Mouse (Mus musculus) small intestine, adult 2 months (tissue): ENCODE results near the gene Tbc1d30. TPM values are rescaled to one million over a fixed set of nuclear protein-coding genes. Genes with fewer than 3 reads are reported as not detected.

Experiments
- H3K27ac ChIP-seq: fragments of 200-500 bp; 2 replicates; pipeline ENCODE4 v1.5.1; 2012; ENCODE audit warnings: low read depth, low read length, control low read depth, inconsistent platforms; ENCODE audit not compliant: insufficient read depth
- H3K27me3 ChIP-seq: fragments of 200-500 bp; 2 replicates; pipeline ENCODE4 v1.6.1; 2012; ENCODE audit warnings: mild to moderate bottlenecking, moderate library complexity, low read length, inconsistent platforms; ENCODE audit not compliant: control insufficient read depth, insufficient read depth
- H3K36me3 ChIP-seq: fragments of 200-500 bp; 2 replicates; pipeline ENCODE4 v1.6.1; 2012; ENCODE audit warnings: mild to moderate bottlenecking, low read length, control low read depth, inconsistent platforms; ENCODE audit not compliant: control insufficient read depth, insufficient read depth
- H3K4me1 ChIP-seq: fragments of 200-500 bp; 2 replicates; pipeline ENCODE4 v1.6.1; 2012; ENCODE audit warnings: low read length, inconsistent platforms, mixed read lengths; ENCODE audit not compliant: control insufficient read depth, insufficient read depth, insufficient read length
- H3K4me3 ChIP-seq: fragments of 200-500 bp; 2 replicates; pipeline ENCODE4 v1.5.1; 2012; ENCODE audit warnings: low read depth, mild to moderate bottlenecking, control low read depth, inconsistent platforms, low read length, moderate library complexity
- CTCF ChIP-seq: fragments of 200-500 bp; IDR thresholded peaks from 2 replicates; pipeline ENCODE4 v1.5.1; 2012; ENCODE audit warnings: low read depth, mild to moderate bottlenecking, control low read depth, inconsistent platforms, low read length, moderate library complexity, mixed read lengths; ENCODE audit not compliant: insufficient replicate concordance, insufficient read length; ENCODE audit errors: extremely low read depth
- POLR2A ChIP-seq: fragments of 200-500 bp; IDR thresholded peaks from 2 replicates; pipeline ENCODE4 v1.6.1; 2012; ENCODE audit warnings: low read depth, mild to moderate bottlenecking, control low read depth, inconsistent platforms, low read length, moderate library complexity
- WGBS: fragments of 180-500 bp; shearing (Covaris S2); methylation state at CpG from one replicate; pipeline ENCODE4 v1.1.7; 2018; 5-methylcytosine and 5-hydroxymethylcytosine counted together
- polyA plus RNA-seq: library from polyadenylated mRNA; depleted of rRNA; stranded (reverse); fragments of >200 nt; gene quantifications from 2 replicates; pipeline ENCODE4 v1.2.3, GENCODE M21; 2012; rRNA removed

Gene Tbc1d30
- polyA plus RNA-seq, 1 experiment = 5.5 TPM

GRCm38 (mm10) chr10:121225636-121226035 lies 125.4 kb downstream of the Tbc1d30 start:
- 80% methylated on average over 6 of the region's 6 CpGs for WGBS
- Histone ChIP-seq H3K36me3 (no peaks in the 10 kb centered on the region), H3K27ac (no peak overlapping the region), H3K4me3 (no peak overlapping the region), H3K4me1 (no peaks in the 10 kb centered on the region), H3K27me3 (no peaks in the 10 kb centered on the region)
- no peak for TF ChIP-seq POLR2A
- no peak for TF ChIP-seq CTCF

- no peak for TF ChIP-seq POLR2A
- no peak for TF ChIP-seq CTCF
- Histone ChIP-seq H3K4me1 (no peaks in the 10 kb centered on the region), H3K27ac (no peak overlapping the region), H3K4me3 (no peak overlapping the region), H3K27me3 (no peaks in the 10 kb centered on the region), H3K36me3 (no peaks in the 10 kb centered on the region)
- WGBS = 83% methylated on average over 4 of the region's 4 CpGs
Measured at GRCm38 (mm10) chr10:121222881-121223280, 128.2 kb downstream of the Tbc1d30 start.

DNA sequence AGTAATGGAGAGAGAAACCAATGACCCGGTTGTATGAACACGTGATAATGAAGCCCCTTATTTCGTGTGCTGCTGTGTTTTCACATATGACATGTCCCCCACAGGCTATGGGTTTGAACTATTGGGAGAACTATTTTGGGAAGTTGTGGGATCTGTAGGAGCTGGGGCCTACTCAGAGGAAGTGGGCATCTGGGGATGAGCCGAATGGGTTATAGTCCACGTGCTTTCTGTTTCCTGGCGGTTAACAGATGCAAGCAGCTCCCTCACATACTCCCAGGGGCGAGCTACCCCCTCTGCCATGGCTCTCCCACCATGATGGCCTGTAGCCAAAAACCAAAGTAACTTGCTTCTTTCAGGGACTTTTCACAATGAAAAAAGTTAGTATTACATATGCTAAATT lies 132.5 kb downstream of the Tbc1d30 start:
- Histone ChIP-seq H3K4me1 (no peaks in the 10 kb centered on the region), H3K36me3 (no peaks in the 10 kb centered on the region), H3K27me3 (no peaks in the 10 kb centered on the region), H3K4me3 (no peak overlapping the region), H3K27ac (no peak overlapping the region)
- TF ChIP-seq CTCF (no peak), POLR2A (no peak)
- 83% methylated on average over 7 of the region's 7 CpGs for WGBS

DNA sequence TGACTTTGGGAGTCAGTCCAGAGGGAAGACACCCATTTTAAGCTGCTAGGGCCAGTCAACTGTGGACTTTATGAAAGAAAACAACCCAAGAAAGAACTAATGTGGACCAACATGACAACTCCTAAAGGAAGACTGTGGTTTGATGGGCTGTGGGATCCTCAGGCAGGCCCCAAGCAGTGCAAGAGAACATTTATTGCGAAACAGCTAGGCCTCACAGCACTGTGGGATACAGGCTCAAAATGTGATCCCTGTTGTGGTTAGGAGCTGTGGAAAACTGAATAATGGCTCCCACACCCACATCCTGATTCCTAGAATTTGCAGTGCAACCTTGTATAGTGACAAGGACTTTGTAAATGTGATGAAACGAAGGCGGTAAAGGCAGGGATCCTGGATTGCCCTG lies 134.3 kb downstream of the Tbc1d30 start:
- H3K27me3 ChIP-seq = no peaks in the 10 kb centered on the region
- H3K4me1 ChIP-seq = no peaks in the 10 kb centered on the region
- no peaks in the 10 kb centered on the region for H3K36me3 ChIP-seq
- WGBS = 96% methylated on average over 3 of the region's 3 CpGs
- H3K27ac ChIP-seq = no peak overlapping the region
- no peak for TF ChIP-seq POLR2A
- TF ChIP-seq CTCF = no peak
- no peak overlapping the region for H3K4me3 ChIP-seq

Other genes starting within 250 kb of the Tbc1d30 start
- 89.5 and 149 TPM in 2 replicates for gene Gns, start 13.8 kb upstream of the Tbc1d30 start, polyA plus RNA-seq
- gene Rassf3, start 125.1 kb upstream of the Tbc1d30 start, polyA plus RNA-seq = 16.5 and 25.8 TPM in 2 replicates
- gene Tbk1, start 235.5 kb upstream of the Tbc1d30 start, polyA plus RNA-seq = 4.1 and 10.2 TPM in 2 replicates